Mouse (Mus musculus): ENCODE measurements around the gene Sstr5. TPM values are rescaled to one million over a fixed set of nuclear protein-coding genes. Genes with fewer than 3 reads are reported as not detected.

Sstr5 gene
- polyA plus RNA-seq (2015; fragmentation: Illumina TruSeq; extraction: RNeasy Lipid Tissue Mini Kit (QIAGEN cat#74804); ENCODE audit: insufficient read depth, low replicate concordance): not detected

DNA sequence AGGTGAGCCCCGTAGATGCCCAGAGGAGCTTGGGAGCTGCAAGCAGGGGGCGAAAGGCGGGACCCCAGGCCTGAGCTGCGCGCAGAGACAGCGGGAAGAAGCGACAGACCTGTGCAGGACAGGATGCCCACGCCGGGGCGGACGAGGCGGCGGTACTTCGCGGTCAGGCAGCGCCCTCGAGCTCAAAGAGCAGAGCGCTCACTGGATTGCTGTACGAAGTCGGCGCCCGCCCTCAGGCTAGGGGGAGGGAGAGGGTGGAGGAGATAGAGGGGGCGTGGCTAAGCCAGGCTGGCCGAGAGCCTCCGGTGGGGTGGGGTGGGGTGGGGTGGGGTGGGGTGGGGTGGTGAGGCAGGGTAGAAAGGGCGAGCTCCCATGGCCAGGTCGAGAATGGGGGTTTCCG is at the start of gene Sstr5:
Gene Sstr5 (minus strand): TSS at position 276 of the 400 bp plus-strand sequence.

DNA sequence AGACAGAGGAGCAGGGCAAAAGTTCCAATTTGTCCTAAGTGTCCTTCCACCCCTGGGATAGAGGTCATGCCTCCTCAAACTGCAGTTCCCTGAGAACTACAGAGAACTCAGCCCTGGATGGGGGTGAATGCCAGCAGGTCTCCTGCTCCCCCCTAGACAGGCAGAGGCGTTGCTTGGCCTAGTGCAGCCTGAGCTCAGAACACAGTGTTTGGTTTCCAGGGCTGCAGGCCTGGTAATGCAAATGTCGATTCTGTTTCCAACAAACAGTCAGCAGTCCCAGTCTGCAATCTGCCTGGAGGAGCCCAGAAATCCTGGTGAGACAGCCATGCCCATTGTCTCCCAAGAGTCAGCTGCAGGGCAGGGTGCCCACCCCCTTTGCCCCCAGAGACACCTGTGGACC is 42.8 kb downstream of the Sstr5 start, which contains the start of gene Tekt4:
Gene Tekt4 (plus strand): TSS at position 344 of the 400 bp plus-strand sequence.

Other genes with a start within 250 kb of the Sstr5 start
- 4.9 TPM for gene Baiap3, start 240.9 kb downstream of the Sstr5 start, polyA plus RNA-seq (2015; fragmentation: Illumina TruSeq; extraction: RNeasy Lipid Tissue Mini Kit (QIAGEN cat#74804); ENCODE audit: insufficient read depth, low replicate concordance)
- gene Ube2i, start 222.7 kb downstream of the Sstr5 start, polyA plus RNA-seq (2015; fragmentation: Illumina TruSeq; extraction: RNeasy Lipid Tissue Mini Kit (QIAGEN cat#74804); ENCODE audit: insufficient read depth, low replicate concordance): 482 TPM
- 0.19 TPM for gene Prss34, start 198.9 kb downstream of the Sstr5 start, polyA plus RNA-seq (2015; fragmentation: Illumina TruSeq; extraction: RNeasy Lipid Tissue Mini Kit (QIAGEN cat#74804); ENCODE audit: insufficient read depth, low replicate concordance)
- gene Prss28, start 188.6 kb downstream of the Sstr5 start, polyA plus RNA-seq (2015; fragmentation: Illumina TruSeq; extraction: RNeasy Lipid Tissue Mini Kit (QIAGEN cat#74804); ENCODE audit: insufficient read depth, low replicate concordance): not detected
- gene Prss29, start 178.6 kb downstream of the Sstr5 start, polyA plus RNA-seq (2015; fragmentation: Illumina TruSeq; extraction: RNeasy Lipid Tissue Mini Kit (QIAGEN cat#74804); ENCODE audit: insufficient read depth, low replicate concordance): not detected
- not detected for gene Tpsab1, start 151.7 kb downstream of the Sstr5 start, polyA plus RNA-seq (2015; fragmentation: Illumina TruSeq; extraction: RNeasy Lipid Tissue Mini Kit (QIAGEN cat#74804); ENCODE audit: insufficient read depth, low replicate concordance)
- gene Tpsb2, start 131.0 kb downstream of the Sstr5 start, polyA plus RNA-seq (2015; fragmentation: Illumina TruSeq; extraction: RNeasy Lipid Tissue Mini Kit (QIAGEN cat#74804); ENCODE audit: insufficient read depth, low replicate concordance): 0.61 TPM
- not detected for gene Tpsg1, start 128.0 kb downstream of the Sstr5 start, polyA plus RNA-seq (2015; fragmentation: Illumina TruSeq; extraction: RNeasy Lipid Tissue Mini Kit (QIAGEN cat#74804); ENCODE audit: insufficient read depth, low replicate concordance)
- gene Cacna1h, start 63.5 kb downstream of the Sstr5 start, polyA plus RNA-seq (2015; fragmentation: Illumina TruSeq; extraction: RNeasy Lipid Tissue Mini Kit (QIAGEN cat#74804); ENCODE audit: insufficient read depth, low replicate concordance): 2.7 TPM
- not detected for gene Tekt4, start 42.7 kb downstream of the Sstr5 start, polyA plus RNA-seq (2015; fragmentation: Illumina TruSeq; extraction: RNeasy Lipid Tissue Mini Kit (QIAGEN cat#74804); ENCODE audit: insufficient read depth, low replicate concordance)
- gene Sox8, start 73.4 kb upstream of the Sstr5 start, polyA plus RNA-seq (2015; fragmentation: Illumina TruSeq; extraction: RNeasy Lipid Tissue Mini Kit (QIAGEN cat#74804); ENCODE audit: insufficient read depth, low replicate concordance): 0.55 TPM
- 7.9 TPM for gene Lmf1, start 81.8 kb upstream of the Sstr5 start, polyA plus RNA-seq (2015; fragmentation: Illumina TruSeq; extraction: RNeasy Lipid Tissue Mini Kit (QIAGEN cat#74804); ENCODE audit: insufficient read depth, low replicate concordance)
- not detected for gene Gng13, start 219.9 kb upstream of the Sstr5 start, polyA plus RNA-seq (2015; fragmentation: Illumina TruSeq; extraction: RNeasy Lipid Tissue Mini Kit (QIAGEN cat#74804); ENCODE audit: insufficient read depth, low replicate concordance)
- gene Chtf18, start 230.1 kb upstream of the Sstr5 start, polyA plus RNA-seq (2015; fragmentation: Illumina TruSeq; extraction: RNeasy Lipid Tissue Mini Kit (QIAGEN cat#74804); ENCODE audit: insufficient read depth, low replicate concordance): 3.2 TPM
- 1.5 TPM for gene Rpusd1, start 230.4 kb upstream of the Sstr5 start, polyA plus RNA-seq (2015; fragmentation: Illumina TruSeq; extraction: RNeasy Lipid Tissue Mini Kit (QIAGEN cat#74804); ENCODE audit: insufficient read depth, low replicate concordance)
- not detected for gene Mslnl, start 238.8 kb upstream of the Sstr5 start, polyA plus RNA-seq (2015; fragmentation: Illumina TruSeq; extraction: RNeasy Lipid Tissue Mini Kit (QIAGEN cat#74804); ENCODE audit: insufficient read depth, low replicate concordance)

Data from spleen, adult 10 weeks (tissue).